Mouse (Mus musculus): ENCODE results near the gene Gm42421.

Gm42421 gene

DNA sequence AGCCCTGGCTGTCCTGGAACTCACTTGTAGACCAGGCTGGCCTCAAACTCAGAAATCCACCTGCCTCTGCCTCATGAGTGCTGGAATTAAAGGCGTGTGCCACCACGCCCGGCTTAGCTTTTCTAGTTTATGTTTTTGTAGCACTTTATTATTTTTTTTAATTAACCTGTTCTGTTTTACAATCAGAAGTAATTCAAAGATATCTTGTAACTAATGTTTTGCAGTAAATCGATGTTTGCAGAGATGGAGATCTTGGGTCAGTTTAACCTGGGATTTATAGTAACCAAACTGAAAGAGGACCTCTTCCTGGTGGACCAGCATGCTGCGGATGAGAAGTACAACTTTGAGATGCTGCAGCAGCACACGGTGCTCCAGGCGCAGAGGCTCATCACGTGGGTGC lies at the start of gene Gm42421:
TSS of gene Gm42421 (plus strand) at position 301 of the 400 bp plus-strand sequence.
- no peak for DNase-seq

DNA sequence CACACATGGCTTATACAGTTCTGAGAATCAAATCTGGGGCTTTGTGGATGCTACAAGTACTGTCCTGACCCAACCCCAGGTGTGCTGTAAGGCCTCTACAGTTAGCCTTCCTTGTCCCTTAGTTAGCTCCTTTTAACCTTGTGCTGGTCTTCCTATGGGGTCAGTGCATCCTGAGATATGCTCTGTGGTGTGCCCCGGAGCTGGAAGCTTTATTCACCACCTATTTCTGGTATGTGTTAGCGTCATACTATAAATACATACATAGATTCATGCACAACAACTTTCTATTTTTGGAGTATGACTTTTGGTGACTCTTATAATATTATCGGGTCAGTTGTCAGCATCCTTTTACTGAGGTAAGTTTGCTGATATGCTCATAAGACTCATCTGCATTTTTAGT lies 42.7 kb upstream of the Gm42421 start:
- no peak for DNase-seq

GRCm38 (mm10) chr5:143890741-143891140 lies 37.2 kb upstream of the Gm42421 start:
- no peak for DNase-seq

GRCm38 (mm10) chr5:143892255-143892886 lies 35.6 kb upstream of the Gm42421 start:
- DNase-seq: no peak

- DNase-seq: peak; percentile 16
Measured at GRCm38 (mm10) chr5:143893396-143893795, 34.6 kb upstream of the Gm42421 start.

DNA sequence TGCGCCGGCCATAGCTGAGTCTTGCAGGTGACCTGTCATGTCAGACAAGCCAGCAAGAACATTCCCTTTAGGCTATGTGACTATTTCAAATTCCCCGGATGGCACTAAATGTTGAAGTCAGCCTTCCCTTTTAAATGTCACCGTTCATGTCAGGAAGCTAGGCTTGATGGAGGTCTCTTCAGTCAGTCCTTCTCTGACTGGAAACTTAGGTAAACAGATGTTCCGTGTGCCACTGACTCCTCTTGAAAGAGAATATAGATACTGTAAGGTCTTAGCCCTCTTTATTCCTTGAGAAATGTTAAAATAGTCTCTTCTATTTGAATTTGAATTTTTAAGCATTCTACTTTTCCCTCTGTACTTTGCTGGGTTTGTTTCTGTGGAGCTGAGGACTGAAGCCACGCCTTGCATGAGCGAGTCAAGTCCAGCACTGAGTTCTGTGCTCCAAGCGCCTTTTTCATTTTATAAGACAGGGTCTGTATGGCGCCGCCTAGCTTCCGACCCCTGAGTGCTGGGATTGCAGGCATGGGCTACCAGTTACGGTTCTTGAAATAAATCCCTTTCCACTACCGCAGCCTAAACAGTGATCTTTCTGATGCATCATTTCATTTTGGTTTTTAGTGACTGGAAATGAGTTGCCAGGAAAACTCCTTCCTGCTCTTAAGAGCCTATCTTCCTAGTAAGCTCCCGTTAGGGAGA lies 30.2 kb upstream of the Gm42421 start, which contains the start of gene Ankrd61:
TSS of gene Ankrd61 (minus strand) at position 51 of the 696 bp plus-strand sequence.
- DNase-seq: no peak

- DNase-seq: no peak
Measured at GRCm38 (mm10) chr5:143902111-143902510, 25.9 kb upstream of the Gm42421 start.

DNA sequence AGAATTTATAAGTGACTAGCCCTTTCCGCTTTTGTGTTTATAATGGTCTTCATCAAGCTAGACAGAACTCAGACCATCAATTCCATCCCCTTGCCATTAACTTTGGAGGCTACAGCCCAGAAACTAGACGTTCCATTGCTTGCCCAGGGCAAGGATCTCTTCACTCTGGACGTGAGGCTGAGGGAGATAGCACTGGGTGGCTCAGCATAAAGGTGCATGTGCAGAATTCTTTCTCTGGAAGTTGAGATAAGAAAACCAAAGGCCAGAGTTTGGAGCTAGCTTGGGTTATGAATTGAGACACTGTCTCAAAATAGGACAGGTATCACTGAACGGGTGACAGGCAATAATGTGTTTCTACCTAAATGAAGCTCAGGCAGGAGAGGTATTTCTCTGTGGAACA lies 24.2 kb upstream of the Gm42421 start:
- no peak for DNase-seq

GRCm38 (mm10) chr5:143906429-143906828 lies 21.5 kb upstream of the Gm42421 start:
- no peak for DNase-seq

- no peak for DNase-seq
Measured at GRCm38 (mm10) chr5:143908926-143909325, 19.0 kb upstream of the Gm42421 start.

DNA sequence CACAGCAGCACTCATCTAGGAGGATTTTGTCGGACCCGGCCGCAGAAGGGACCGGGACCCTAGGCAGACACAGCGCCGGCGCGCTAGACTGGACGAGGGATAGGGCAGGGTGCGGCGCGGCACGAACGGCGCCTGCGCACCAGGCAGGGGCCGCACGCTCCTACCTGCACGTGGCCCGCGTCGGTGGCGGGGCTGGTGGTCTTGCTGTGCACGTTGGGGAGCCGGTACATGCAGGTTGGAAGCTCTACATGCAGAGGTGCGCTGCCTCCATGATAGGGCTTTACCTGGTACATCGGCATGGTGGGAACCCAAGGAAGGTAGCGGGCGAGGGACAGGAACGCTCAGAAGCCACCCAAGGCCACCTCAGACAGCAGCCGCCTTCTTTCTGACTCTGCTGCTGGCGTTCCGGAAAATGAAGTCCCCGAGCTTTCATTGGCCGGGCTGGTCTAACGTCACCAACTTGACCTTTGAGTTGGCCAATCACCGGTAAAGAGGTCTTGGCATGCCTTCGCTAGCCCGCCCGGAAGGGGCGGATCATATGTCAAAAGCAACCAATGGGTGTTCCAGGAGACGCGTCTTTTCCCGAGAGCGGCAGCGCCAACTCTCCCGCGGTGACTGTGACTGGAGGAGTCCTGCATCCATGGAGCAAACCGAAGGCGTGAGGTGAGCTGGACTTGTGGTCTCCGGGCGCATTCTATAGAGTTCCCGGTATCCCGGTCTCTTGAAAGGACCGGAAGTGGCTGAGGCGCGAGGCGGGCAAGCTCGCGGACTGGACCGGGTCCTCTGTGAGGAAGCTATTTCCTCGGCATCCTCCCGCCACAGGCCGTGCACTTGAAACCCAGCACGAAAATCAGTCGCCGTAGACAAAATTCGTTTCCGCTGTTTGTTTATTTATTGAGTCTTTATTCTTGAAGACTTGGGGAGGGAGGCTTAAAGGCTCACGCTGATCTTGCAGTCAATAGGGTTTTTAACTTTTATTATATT lies 18.3 kb upstream of the Gm42421 start, which contains the start of the genes Aimp2 and Pms2:
TSS of gene Aimp2 (minus strand) at position 431 of the 984 bp plus-strand sequence.
TSS of gene Pms2 (plus strand) at position 548 of the 984 bp plus-strand sequence.
- peak; percentile 89 for DNase-seq

GRCm38 (mm10) chr5:143916221-143916620 lies 11.8 kb upstream of the Gm42421 start:
- DNase-seq: no peak

GRCm38 (mm10) chr5:143917418-143917817 lies 10.6 kb upstream of the Gm42421 start:
- peak; percentile 76 for DNase-seq

GRCm38 (mm10) chr5:143918120-143918519 lies 9.9 kb upstream of the Gm42421 start:
- no peak for DNase-seq

DNA sequence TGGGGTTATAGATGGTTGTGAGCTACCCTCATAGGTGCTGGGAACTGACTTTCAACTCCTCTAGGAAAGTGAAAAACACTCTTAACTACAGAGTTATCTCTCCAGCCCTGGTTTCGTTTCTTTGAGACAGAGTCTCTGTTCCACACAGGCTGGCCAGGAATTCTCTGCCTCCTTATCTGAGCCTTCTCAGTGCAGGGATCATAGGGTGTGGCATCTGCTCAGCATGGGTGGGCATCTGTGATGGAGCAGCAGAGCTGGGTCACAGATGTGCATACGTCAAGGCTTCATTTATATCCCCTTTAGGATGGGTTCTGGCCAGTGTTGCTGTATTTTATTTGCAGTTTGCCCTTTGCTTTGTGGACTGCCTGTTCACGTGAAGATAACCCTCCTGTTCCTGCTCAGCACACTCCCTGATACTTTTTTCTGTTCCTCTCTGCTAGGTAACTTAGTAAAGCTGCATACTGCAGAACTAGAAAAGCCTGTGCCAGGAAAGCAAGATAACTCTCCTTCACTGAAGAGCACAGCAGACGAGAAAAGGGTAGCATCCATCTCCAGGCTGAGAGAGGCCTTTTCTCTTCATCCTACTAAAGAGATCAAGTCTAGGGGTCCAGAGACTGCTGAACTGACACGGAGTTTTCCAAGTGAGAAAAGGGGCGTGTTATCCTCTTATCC lies 3.1 kb upstream of the Gm42421 start:
- no peak for DNase-seq

DNA sequence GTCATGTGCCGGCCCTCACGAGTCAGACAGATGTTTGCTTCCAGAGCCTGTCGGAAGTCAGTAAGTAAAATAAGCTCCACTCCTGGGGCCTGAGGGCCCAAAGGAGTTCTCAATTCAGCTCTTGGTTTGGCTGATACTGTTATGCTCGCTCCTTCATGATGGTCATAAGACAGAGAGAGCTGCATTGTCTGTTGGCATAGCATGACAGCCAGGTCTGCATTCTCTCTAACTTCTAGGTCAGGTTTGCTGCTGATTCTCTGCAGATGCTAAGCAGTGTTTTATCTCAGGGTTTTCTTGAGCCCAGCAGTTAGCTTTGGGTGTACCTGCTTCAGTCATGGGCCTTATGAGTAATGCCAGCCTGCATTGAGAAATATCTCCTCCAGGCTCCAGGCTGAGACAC lies 1.3 kb downstream of the Gm42421 start:
- no peak for DNase-seq

- no peak for DNase-seq
Measured at GRCm38 (mm10) chr5:143930656-143931055, 2.7 kb downstream of the Gm42421 start.

DNA sequence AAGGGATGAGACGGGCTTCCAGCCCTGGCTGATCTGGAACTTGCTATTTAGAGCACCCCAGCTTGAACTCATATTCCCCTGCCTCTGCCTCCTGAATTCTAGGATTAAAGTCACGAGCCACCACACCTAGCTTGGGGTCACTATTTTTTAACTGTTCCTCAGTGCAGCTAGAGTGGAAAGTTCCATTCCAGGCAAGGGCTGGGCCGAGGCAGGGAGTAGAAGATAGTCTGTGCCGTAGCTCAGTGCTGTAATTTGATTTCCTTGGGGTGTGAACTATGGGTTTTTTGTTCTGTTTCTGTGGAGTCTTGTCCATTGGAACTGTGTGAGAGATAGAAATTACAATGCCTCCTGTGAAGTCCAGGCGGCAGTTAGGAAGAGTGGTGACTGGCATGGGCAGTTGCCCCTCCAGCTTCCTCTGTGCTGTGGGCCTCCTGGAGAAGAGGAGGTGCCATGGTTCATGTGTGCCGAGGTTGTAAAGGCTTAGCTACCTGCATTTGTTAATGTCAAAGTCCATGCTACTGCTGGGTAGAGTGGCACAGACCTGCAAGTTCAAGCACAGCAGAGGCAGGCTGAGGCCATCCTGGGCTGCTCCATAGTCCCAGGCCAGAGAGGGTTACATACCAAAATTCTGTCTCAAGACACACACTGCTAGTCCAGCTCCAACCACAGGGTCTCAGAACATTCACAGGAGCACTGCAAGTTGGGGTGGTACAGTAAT lies 4.0 kb downstream of the Gm42421 start:
- no peak for DNase-seq

- no peak for DNase-seq
Measured at GRCm38 (mm10) chr5:143932831-143933230, 4.9 kb downstream of the Gm42421 start, which contains the start of gene Rsph10b. Rsph10b (plus strand) TSS chr5:143933035.

- DNase-seq: no peak
Measured at GRCm38 (mm10) chr5:143933414-143933813, 5.4 kb downstream of the Gm42421 start.

GRCm38 (mm10) chr5:143933875-143934274 lies 5.9 kb downstream of the Gm42421 start:
- no peak for DNase-seq

- DNase-seq: no peak
Measured at GRCm38 (mm10) chr5:143936156-143936555, 8.2 kb downstream of the Gm42421 start.

Data from thymus, postnatal 4 days (tissue).